Mouse (Mus musculus): ENCODE results near the gene Mad1l1.

Gene Mad1l1

DNA sequence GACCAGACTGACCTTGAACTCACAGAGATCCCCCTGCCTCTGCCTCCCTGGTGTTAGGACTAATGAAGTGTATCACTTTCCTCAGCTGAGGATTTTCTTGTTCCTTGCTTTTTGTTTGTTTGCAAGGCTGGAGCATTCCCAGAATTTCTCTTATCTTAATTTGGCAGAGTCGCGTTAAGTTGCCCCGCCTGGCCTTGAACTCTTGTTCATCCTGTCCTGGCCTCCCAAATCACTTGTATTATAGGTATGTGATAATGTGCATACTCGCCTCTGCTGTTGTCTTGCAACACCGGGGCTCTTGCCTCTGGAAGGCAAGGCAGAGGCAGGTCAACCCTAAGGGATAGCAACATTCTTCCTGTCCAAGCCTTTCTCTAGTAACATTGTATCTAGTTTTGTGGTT lies 2.7 kb upstream of the Mad1l1 start:
- no peak for DNase-seq

DNA sequence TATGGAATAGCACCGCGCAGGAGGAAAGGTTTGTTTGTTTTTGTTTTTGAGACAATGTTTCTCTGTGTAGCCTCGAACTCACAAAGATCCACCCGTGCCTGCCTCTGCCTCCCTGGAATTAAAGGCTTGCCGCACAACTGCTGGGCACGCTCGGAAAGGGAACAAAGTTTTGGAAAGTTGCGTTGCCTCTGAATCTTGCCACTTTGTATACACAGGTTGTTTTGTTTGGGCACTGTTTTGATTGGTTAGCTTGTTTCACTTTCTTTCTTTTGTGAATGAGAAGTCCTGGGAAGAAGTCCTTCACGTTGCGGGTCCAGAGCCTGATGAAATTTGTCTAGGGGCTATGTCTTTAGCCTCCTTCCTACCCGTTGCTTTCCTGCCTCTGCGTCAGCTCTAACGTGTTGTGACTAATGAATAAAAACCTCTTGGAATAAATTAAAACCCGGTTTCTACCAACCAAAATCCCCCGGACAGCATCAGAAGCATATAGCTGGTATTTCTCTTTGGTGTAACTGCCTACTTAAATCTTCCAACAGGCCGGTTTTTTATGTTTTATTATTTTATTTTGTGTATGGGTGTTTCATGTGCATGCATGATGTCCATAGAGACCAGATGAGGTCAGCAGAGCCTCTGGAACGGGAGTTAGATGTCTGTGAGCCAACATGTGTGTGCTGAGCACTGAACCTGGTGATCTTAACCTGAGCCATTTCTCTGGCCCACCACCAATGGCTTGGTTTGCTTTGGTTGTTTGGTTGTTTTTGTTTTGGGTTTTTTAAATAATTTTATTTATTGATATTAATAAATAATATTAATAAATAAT lies 614 bp upstream of the Mad1l1 start:
- DNase-seq: no peak

DNA sequence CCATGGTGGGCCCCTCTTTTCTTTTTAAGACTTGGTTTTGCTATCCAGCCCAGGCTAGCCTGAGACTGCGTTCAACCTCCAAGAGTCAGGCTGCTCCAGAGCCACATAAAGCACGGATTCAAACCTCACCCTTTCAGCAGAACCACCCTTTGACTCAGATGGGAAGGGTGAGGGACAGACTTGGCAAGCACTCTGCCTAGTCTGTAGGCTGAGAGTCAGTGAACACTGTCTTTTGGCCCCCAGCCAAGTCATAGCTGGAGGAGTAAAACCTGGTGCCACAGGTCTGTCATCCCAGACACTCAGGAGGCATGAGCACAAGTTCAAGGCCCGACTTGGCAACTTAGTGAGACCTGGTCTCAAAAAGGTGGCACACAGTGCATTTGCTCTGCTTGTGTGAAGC lies 4.6 kb downstream of the Mad1l1 start:
- no peak for DNase-seq

DNA sequence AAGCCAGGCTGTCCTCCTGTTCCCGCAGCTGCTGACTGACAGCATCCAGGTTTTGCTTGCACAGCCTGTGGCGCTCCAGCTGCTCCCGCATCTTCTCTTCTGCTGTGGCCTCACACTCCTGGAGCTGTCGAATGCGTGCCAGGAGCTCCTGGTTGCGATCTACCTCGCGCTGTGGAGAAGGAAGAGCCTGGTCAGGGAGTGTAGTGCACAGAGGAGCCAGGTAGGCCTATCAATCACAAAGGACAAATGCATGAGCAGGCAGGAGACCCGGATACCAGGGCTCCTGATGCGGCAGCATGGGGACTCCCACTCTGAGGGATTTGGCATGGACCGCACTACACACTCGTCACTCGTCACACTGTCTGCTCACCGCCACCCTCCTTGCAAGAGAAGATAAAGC lies 13.8 kb downstream of the Mad1l1 start:
- DNase-seq: no peak

DNA sequence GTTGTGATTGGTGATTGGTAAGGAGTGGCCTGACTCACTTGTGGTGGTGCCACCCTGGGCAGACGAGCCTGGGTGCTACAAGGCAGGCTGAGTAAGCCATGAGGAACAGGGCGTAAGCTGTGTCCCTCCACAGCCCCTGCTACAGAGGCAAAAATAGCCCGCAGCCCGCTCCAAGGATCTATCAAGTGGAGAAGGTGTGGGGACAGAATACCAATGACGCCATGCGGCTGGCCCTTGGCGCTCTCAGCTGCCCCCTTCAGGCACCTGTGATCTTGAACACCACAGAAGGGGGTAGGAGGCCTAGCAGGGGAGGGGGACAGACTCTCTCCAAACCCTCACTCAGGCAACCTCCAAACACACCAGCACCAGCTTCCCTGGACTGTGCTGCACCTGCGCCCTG lies 15.3 kb downstream of the Mad1l1 start:
- DNase-seq: no peak

DNA sequence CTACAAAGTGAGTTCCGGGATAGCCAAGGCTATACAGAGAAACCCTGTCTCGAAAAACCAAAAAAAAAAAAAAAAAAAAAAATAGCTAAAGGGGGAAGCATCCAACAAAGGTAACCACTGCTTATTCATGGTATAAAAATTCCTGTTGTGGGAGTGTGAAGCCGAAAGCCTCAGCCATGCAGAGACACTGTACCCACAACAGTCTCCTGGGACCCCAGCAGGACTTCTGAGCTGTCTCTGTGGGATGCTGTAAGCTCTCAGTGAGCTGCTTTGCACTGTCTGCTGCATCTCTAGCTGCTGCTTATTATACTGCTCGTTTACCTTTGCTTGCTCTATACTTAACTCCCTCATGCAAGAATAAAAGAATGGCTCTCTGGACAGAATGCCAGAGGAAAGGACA lies 23.1 kb downstream of the Mad1l1 start:
- DNase-seq: no peak

DNA sequence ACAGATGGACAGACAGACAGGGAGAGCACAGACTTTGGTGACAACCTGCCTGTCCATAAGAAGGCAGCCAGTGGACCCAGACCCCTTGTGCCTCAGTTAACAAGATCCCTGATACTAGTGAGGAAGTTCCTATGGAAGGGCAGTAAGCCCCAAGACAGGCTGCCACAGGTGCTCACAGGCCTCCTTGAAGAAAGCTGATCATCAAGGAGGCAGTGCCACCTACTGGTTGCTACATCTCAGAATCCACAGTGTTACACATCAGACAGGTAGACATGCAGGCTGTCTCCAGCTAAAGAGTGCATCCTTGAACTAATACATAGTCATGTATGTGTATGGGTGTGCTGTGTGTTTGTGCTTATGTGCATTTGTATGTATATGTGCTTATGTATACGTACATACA lies 29.2 kb downstream of the Mad1l1 start:
- DNase-seq: peak; percentile 39

DNA sequence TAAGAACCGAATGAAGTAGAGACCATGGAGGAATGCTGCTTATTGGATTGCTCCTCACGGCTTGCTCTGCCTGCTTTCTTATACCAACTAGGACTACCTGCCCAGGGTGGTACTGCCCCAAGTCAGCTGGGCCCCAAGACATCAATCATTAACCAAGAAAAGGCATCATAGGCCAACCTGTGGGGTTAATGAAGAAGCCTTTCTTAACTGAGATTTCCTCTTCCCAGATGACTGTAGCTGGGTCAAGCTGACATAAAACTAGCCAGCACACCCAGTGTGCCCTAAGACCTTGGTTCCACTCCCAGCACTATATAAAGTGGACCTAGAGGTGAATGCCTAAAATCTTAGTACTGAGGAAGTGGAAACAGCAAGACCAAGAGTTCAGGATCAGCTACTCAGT lies 32.2 kb downstream of the Mad1l1 start:
- DNase-seq: no peak

DNA sequence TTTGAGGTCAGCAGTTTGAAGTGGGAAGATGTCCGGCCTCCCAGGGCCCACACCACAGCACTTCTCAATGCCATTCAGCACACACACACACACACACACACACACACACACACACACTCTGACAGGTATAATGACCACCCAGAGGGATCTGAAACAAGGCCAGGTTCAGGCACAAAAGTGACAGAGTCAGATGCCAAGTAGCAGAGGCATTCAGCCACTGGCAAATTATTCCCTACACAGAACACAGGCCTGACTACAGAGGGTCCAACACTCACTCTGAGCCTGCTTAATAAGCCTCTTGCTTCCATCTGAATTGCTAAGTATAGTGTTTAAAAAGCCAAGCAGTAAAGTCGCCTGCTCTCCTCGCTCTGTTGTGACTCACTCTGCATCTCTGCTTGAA lies 33.1 kb downstream of the Mad1l1 start:
- DNase-seq: no peak

DNA sequence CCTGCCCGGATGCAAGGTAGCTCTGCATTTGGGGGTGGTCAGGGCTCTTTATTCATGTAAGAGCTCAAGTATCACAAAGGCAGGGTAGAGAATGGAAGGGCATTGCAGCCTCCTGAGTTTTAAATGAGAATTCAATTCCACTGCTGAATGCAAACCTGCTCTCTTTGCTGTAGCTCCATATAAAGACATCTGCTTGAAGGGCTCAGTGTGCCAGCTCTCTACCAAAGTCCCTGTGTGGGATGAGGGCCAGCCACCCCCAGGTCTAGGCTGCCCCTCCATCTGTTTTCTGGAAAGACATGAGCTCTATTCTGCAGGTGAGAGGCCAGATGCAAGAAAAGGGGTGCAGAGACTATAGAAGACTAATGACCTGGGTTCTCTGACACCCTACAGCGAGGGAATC lies 36.6 kb downstream of the Mad1l1 start:
- DNase-seq: no peak

DNA sequence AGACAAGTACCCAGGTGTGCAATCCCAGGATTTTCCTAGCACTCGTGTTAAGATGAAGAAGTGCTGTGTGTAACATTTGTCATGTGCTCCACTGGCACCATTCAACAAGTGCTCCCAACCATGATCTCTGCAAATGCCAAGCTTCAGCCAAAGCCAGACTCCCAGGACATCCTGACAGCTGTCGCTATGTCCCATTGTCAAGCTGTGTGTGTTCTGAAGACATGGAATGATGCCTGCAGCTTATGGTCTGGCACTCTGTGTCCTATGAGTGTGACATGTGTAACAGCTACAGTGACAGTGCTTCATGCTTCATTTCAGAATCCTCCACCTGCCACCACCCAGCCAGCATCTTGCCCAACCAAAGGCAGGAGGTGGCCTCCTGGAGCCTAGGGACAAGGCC lies 37.3 kb downstream of the Mad1l1 start:
- no peak for DNase-seq

DNA sequence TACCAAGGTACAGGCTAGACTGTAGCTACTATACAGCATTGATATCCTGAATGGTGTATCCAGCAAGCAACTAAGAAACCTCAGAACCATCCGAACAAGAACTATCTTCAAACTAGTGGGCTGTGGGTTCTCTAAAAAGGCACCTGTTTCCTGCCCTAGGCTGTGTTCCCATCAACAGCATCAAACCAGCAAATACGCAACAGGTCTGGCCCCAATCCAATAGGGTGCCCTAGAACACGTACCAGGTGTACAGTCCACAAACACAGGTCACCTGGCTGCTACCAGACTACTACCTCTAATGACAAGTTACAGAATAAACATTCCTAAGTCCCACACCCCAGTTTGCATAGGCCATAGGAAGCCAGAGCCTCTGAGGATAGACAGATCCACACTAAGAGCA lies 38.5 kb downstream of the Mad1l1 start:
- no peak for DNase-seq

DNA sequence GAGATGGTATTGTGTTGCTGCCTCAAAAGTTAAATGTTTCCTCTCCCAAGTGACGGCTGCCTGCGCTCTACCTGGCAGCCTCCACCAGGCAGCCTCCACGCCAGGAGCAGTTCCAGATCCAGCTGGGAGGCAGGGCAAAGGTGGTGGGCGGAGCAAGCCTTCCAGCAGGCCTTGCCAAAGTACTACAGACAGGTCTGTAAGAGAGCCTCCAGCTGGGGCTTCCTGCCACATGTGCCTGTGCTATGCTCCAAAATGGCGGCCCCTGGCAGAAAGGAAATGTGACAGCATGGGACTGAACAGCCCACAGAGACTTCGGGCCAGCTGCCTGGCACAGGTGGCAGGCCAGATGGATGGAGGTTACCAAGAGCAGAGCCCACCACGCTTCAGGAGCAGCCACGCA lies 39.0 kb downstream of the Mad1l1 start:
- peak; percentile 45 for DNase-seq

DNA sequence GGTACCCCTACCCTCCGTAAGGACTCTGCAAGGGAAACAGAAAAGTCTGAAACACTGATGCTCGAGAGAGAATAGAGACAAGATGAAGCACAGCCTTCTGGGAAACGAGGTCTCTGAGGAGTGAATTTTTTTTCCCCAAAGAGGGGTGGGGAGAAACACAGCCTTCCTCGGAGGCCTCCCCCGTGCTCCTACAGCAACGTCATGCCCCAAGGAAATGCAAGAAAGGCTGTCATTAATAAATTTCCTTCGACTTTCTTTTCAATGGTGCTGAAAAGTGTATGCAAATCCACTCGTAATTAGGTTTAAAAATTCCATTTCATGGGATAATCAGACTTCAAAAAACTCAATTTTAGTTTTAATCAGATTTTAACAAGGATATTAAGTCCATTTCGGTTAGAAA lies 41.1 kb downstream of the Mad1l1 start:
- DNase-seq: no peak

DNA sequence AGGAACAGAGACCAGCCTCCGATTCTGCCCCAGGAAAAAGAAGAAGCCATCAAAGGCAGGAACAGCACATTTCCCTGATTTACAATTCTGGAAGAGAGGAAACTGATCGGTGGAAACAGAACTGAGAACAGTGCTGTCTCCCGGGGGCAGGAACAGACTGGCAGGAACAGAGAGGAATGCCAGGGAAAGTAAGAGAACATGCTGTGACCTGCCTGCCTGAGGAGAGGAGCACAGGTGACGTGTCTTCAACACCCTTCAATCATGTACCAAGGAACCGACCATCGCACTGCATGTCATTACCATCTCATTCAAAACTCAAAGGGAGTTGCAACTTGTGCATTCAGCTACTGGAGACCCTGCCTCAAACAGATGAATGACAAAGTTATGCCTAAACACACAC lies 44.6 kb downstream of the Mad1l1 start:
- no peak for DNase-seq

DNA sequence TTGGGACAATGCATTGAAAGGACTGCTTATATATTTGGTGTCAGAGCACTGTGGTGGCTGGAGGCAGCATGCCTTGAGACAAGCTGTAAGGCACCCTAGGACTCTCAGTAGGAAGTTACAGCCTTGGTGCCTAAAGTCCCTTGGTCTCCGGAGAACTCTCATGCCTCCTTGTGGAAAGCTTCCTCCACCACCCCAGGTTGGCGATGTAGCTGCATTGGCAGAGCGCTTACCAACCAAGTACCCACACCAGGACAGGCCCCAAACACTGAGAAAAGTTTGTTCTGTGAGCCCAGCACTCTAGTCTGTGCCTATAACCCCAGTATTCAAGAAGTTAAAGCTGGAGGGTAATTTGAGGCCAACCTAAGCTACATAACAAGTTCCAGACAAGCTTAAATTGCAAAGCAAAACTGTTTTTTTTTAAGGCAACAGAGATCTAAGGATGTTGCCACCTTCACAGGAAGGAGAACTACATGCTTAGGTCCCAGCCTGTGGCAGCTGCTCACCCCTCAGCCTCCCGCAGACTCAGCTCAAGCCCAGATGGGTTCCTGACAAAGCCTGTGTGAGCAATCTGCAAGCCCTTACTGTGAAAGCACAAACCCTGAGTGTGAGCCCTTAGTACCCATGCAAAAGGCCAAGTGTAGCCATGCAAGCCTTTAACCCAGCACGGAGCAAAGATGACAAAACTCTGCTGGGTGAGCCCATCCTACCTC lies 50.2 kb downstream of the Mad1l1 start:
- DNase-seq: no peak

DNA sequence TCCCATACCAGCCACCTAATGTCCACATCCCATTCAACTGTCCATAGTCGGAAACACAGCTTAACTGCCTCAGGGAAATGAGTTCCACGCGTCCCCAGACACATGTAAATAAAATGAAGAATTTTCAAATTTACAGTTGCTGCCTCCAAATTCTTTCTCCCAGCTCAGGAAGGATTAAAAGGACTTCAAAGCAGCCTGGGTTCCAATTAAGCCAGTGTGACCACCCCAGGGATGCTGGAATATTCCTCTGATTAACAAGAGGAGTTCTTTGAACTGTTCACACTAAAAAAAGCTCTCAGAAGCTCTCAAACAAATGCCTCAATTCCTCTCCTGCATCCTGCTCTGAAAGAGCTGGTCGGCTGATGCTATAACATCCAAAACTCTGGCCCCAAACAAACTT lies 53.0 kb downstream of the Mad1l1 start:
- DNase-seq: no peak

DNA sequence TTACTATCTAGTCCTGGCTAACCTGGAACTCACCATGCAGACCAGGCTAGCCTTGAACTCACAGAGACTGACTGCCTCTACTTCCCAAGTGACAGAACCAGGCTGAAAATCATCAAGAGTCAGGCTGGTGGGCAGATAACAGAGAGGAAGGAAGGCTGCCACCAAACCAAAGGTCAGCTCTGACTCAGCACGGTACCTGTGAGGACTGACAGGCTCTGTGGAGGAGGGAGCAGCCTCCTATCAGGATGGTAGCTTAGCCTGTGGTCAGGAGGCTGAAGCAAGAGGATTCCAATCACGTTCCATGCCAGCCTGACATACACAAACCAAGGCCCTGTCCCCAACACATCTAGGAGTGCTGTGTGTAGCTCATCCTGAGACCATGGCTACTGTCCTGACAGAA lies 54.3 kb downstream of the Mad1l1 start:
- no peak for DNase-seq

DNA sequence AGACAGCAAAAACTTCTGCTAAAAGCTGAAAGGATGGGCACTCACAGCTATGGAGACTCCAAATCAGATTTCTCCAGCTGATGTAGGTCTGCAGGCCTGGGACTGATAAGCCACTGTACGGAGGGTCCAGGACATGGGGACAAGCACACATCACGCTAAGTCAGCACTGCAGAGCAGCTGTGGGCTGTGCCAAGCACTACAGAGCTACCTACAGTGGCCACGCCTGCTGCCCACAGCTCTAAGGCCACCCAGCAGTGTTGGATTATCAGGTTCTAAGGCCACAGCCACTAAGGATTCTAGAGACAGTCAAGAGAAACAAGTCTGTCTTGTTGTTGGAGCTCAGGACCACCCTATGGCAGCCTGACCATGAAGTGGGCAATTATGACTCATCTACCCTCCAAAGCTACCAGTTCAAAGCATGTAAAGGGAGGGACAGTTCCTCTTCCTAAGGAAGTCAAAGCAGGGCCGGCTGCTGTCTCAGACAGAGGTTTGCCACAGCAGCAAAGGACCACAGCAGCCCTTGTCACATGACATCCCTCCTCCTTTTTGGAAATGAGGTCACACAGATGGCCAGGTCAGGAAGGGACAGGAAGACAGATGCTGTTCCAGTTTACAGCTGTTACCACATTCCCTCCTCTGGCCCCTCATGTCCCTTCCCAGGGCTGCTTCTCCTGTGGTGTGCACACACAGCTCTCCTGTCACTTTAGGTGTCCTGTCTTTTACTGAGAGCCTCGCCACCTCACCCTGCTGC lies 56.4 kb downstream of the Mad1l1 start:
- no peak for DNase-seq

DNA sequence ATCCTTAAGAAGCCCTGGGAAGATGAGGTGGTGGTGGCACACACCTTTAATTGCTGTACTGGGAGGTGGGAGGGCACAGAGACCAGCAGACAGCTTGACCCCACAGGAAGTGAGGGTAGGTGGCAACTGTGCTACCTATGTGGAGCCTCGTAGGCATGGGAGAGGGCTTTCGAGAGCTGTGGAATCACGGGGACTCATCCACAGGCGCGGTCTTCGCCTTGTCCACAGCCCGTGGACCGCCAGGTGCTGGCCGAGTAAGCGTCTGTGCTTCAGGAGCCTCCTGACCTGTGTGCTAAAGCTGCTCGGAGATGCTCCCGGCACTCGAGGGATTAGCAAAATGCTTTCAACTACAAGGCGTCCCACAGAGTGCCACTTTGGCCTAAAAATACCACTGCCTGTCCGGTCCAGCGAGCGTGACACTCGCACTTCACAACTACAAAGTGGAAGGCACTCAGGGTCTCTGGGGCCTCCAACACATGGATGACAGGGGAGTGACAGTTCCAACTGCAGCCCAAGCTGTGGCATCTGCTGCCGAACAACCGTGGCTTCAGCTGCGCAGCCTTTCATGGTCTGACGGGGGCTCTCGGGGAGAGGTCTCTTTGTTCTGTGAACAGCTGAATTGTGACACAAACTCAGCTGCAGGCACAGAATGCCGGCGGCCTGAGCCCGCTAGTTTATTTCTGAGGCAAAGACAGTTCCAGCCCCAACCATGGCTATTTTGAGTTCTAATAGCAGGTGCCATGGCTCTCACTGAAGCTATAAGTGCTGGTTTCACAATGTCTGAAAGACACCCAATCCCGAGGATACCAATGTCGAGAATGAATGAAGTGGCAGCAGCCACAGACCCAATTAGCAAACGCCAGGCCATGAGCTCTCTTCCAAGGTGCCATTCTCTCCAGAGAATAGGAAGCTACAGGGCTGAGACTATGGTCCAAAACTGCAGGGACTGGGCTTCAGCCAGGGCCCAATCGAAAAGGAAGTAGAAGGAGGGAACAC lies 57.3 kb downstream of the Mad1l1 start:
- DNase-seq: no peak

DNA sequence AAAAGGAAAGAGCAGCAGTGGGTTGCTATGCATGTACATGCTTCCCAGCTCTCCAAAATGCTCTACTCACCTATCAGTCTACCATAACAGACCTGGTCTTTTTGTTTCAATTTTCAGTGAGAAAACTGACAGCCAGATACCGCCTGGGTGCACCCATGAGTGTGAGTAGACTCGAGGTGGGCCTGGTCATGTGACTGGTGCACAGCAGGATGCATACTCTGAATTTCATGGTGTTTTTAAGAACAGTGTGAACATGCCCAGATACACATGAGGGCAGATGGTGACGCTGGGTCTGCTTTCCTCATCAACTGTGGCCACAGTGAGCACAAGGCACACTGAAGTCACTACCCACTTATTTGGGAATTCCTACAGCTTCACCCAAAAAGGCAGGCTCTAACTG lies 59.0 kb downstream of the Mad1l1 start:
- DNase-seq: no peak

DNA sequence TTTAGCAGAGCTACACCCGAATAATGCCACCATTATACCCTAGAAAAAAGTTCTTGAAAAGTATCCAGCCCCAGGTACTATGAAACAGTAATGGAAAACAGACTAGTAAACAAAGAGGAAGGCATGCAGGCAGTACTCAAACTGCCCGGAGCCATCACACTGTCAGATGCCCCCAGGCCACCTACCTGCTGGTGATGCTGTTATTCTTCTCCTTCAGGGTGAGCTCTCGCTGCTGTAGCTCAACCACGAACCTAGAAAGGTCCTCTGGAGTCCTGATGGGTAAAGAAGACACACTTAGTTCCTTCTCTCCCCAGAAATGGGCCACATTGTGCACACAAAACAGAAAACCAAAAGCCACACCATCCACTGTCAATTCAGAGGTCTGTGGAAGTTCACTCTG lies 60.0 kb downstream of the Mad1l1 start:
- no peak for DNase-seq

DNA sequence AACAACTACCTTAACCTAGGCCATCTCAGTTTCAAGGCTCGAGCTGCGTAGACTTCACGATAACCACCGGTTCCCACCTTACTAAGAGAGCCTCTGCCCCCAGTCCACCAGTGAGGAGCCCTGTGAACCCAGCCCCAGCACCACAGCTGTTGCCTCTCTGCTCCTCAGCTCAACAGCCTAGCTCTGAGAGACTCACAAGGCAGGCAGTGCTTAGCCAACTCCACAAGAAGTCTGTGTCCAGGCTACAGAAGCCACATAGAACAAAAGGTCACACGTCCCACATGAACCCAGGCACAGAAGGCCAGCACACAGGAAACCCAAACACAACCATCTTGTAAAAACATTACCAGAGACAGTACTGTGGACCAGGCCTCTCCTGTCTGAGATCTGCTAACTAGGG lies 62.7 kb downstream of the Mad1l1 start:
- no peak for DNase-seq
